Mouse (Mus musculus) frontal cortex, postnatal 36 days (tissue): ENCODE measurements at regions not wholly inside any gene's neighbourhood (a gene's known extent, or its start where the extent isn't known, plus 50 kb on each side); places are given as distances from the start of the nearest gene placed in this dataset.

ENCODE experiments used
- DNase-seq, 2 experiments: peaks; one replicate each; pipeline ENCODE4 v3.0.0; 2022; ENCODE audit warnings: low spot score in 2 of 2

- no peak for DNase-seq
These were observed 52.0 kb downstream of the Gm11983 start for GRCm38 (mm10) chr11:6785471-6785870.

DNA sequence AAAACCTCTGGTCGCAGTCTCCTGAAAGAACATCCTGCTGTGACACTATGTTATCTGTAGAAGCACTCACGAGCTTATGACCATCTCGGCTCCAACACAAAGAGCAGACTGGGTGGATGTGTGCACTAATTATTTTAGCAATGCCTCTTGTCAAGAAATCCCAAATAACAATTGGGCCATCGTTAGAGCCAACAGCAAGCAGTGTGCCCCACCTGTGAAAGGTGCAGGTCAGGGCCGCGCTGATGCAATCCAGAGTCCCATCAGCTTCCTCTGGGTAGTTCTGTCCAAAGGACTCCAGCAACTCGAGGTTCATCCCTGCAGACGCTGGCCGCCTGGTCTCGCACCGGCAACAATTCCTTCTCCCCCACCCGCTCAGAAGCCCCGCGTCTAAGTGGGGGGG is 54.6 kb downstream of the Gm11983 start:
- no peak for DNase-seq

DNA sequence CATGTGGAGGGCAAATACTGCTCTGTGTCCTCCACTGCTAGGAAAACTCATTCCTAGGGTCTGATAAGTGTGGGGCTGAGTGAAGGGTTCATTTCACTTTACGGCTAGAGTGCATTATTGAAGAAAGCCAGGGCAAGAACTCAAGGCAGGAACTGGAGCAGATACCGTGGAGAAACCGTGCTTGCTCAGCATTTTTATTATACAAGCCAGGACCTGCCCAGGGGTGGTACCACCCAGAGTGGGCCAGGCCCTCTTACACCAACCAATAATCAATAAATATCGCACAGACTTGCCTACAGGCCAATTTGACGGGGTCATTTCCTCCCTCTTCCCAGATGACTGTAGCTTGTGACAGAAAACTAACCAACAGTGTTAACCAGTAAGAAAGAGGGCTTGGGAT is 57.7 kb downstream of the Gm11983 start:
- DNase-seq = no peak

DNA sequence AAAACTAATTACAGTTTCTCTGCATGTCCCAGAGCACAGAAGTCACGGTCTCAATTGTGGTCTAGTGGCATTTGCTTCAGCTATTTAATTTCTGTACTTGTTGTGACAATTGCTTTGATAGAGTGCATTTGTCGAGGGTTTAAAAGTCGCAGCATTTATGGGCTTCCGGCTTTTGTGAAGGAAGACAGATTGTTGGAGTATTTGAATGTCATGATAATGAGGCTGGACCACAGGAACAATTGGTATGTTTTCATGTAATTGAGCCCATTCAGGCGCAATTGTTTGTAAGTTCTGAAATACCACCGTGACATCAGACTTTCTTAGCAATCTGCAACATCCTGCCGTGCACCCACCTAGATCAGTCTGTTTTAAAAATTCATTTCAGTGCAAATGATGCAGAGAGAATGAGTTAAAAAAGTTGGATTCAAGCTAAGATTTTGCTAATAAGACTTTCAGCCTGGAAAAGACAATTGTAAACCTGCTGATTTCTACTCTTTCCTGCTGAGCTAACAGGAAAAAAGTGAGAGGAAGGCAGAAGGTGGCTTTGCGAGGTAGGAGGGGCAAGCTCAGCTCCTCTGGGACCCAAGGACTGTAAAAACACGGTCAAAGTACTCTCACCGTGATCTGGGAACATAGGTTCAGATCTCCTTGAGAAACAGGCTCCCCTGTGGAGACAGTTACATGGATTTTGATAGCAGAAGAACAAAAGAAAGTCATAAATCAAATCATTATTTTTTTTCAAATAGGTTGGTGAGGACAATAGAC is 58.7 kb downstream of the Gm11983 start:
- no peak for DNase-seq

- no peak for DNase-seq
These were observed 59.9 kb downstream of the Gm11983 start for GRCm38 (mm10) chr11:6777566-6777965.

DNA sequence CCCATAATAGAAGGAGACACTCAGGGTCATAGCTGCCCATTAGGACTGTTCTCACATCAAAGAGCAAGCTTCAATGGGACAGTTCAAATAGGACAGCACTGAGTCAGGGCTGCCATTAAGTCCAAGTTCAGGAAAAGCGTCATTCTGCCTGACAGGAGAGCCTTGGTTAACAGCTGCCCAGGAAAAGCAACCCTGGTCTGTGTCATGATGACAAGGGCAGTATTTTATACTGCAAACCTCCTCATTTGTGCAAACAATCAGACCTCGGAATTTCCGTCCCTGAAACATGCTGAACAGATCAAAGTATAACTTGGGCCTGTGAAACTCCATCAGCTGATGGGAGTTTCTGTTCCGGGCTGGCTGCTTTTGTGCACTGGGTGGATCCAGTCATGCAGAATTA is 62.8 kb downstream of the Gm11983 start:
- DNase-seq = no peak

DNA sequence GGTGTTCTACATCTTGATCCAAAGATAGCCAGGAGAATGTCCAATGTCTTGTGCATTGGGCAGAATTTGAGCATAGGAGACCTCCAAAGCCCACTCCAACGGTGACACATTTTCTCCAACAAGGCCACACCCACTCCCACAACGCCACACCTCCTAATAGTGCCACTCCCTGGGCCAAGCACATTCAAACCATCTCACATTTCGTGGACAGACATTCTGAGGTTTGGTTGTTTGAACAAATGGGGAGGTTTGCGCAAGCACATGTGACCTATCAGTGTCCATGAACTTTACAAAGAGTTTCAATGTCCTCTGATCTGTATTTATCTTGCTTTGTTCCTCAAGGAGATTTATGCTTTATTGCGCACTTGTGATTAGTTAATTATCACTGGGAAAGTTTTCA is 63.5 kb downstream of the Gm11983 start:
- no peak for DNase-seq

- DNase-seq = no peak
These were observed 64.1 kb downstream of the Gm11983 start for GRCm38 (mm10) chr11:6773364-6773763.

GRCm38 (mm10) chr11:6769437-6769765 is 68.1 kb downstream of the Gm11983 start:
- no peak for DNase-seq

- DNase-seq = peak; percentile 82 to 84
These were observed 68.6 kb downstream of the Gm11983 start for GRCm38 (mm10) chr11:6768599-6769436.

GRCm38 (mm10) chr11:6766725-6767124 is 70.7 kb downstream of the Gm11983 start:
- peak; percentile 31 to 40 for DNase-seq

- peak; percentile 19 to 36 for DNase-seq
These were observed 72.0 kb downstream of the Gm11983 start for GRCm38 (mm10) chr11:6765333-6765957.

- DNase-seq = no peak
These were observed 73.3 kb downstream of the Gm11983 start for GRCm38 (mm10) chr11:6764186-6764585.

- no peak for DNase-seq
These were observed 74.5 kb downstream of the Gm11983 start for GRCm38 (mm10) chr11:6763001-6763400.

DNA sequence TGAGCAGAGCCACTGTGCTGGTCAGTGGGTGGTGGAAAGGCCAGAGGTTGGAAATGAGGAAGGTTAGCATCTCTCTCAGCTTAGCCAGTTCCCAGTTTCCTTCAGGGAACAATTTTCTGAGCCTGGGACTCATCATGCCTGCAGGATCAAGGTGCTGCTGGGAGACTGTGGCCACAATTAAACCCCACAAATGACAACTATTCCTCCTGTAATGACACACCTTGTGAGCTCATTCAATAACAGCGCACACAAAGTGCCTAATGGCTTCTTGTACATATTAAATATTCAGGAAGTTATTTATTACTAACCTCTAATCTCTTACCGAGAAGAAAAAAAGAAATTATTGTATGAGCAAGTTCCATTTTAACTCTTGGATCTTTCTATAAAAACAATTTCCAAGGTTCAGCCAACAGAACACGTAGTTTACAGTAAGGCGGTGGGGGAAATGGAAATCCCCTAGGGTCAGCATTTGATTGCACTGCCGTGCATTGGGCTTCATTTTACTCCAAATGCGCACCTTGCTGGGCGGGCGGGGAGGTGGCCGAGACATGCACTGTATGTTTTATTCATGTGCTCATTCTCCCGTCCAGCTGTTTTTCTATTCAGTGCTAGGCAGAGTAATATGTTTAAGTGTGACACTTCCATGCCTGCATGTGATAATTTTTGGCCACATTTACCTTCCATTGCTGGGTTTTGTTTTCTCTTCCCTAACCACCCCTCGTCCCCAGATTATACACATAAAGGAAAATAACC is 75.4 kb downstream of the Gm11983 start:
- no peak for DNase-seq

GRCm38 (mm10) chr11:6759578-6759977 is 77.9 kb downstream of the Gm11983 start:
- DNase-seq = no peak

GRCm38 (mm10) chr11:6739439-6739838 is 81.1 kb downstream of the Ramp3 start:
- DNase-seq = no peak

- no peak for DNase-seq
These were observed 80.3 kb downstream of the Ramp3 start for GRCm38 (mm10) chr11:6738581-6738980.

GRCm38 (mm10) chr11:6738163-6738562 is 79.8 kb downstream of the Ramp3 start:
- no peak for DNase-seq

DNA sequence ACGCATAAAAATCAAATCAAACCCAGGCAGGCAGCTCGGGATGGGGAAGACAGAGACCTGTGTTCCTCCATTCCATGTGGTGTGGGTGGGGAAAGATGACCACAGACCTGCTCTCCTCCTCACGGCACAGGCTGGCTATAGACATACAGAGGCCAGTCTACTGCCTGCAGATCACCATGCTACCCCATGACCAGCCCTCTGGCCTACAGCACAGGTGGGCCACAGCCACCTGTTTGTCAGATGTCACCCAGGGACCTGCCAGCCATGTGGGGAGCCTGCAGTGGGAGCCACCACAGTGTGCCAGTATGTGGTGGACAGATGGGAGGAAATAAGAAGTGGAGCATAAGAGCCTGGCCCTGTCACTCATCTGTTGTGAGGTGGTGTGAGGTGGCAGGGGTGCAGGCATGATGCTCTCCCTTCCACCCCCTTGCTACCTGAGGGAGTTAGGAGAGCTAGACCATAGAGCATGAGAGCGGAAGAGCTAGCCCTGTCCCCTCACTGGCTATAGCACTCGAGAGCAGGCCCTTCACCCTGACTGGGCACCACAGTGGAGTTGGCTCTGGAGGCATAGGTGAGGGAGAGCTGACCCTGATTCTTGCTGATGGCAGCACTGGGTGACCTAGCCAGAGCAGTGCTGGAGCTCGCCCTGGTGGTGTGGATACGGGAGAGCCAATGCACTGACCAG is 76.6 kb downstream of the Ramp3 start:
- no peak for DNase-seq

GRCm38 (mm10) chr11:6731505-6731904 is 73.2 kb downstream of the Ramp3 start:
- no peak for DNase-seq
